Mouse (Mus musculus): ENCODE data around the gene Glod4.

The Glod4 gene

DNA sequence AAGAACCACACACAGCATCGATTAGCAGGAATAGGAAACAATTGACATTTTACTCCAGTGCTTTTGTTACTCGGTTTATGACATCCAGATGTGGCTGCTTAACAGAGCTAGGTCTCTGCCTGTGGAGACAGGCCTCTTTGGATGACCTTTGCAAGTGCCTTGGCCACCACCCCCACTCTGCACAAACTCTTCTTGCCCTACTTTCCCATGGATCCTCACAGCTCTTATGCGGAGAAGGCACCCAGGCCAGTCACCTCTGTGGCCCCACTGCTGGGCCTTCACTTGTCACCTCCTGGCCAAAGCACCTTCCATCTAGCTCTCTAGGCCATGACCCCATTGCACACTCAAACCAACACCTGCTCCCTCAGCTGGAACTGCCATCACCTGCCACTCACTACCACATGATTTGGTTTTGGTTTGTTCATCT, 159.6 kb downstream of the Glod4 start:
- DNase-seq (ENCODE audit: low spot score in 2 of 2) = no peak

- DNase-seq (ENCODE audit: low spot score in 2 of 2) = no peak
Measured at GRCm38 (mm10) chr11:76081048-76081640, 162.4 kb downstream of the Glod4 start.

DNA sequence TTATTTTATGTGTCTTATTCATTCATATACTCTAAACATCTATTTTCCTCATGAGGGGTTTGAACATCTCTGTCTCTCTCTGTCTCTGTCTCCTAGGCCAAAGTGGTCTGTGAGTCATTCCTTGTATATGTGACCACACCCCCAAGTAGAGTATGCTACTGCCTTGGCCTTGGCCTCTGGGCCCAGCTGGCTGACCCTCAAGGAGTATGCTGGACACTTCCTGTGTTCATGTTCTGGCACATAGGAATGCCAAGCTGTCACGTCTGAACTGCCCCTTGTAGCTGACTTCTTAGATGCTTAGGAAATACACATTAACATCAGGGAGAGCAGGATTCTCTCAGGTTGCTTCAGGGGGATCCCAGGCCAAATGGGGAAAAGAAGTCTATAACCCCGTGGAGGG, 163.2 kb downstream of the Glod4 start:
- DNase-seq (ENCODE audit: low spot score in 2 of 2) = no peak

- DNase-seq (ENCODE audit: low spot score in 2 of 2) = no peak
Measured at GRCm38 (mm10) chr11:76077341-76077740, 166.2 kb downstream of the Glod4 start.

DNA sequence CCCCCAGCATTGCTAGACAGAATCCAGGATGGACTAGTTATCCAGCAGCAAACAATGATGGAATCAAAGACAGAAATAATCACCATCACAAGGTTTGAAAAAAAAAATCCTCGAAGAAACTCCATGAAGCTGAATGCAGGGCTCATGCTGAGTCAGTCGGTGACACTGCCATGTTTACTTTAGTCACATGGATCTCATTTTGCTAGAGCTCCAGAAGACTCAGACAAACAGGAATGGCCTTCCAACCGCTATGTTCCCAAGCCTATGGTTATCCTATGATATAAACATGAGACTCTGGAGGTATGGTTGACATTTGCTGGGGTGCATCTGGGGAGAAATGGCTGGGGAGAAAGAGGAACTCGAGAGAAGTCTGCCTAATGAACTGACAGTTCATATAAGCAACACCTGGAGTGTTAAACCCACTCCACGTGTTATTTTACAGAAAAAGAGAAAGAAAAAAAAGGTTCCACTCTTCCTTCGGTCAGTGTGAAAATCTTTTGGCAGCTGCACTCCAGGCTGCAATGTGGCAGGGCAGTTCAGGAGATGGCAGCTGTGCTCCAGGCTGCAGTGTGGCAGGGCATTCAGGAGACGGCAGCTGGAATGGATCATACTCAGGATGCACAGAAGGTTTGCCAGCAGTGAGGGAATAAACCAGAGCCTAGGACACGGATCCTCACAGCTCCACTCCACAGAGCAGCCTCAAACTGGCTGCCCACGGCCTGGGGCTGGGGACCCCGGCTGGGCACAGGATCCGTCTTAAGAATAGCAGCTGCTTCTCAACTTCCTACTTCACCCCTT, 169.0 kb downstream of the Glod4 start:
- no peak for DNase-seq (ENCODE audit: low spot score in 2 of 2)

All from right cerebral cortex, postnatal 36 days (tissue).